Mouse (Mus musculus) bone marrow, adult 2 months (tissue): ENCODE data around the gene Plk2.
"Not testable (repeated sequence)": the region's sequence is repeated elsewhere in the genome, so short reads cannot be mapped to it uniquely, and the experiment has no call there.

ENCODE experiments used
- CTCF ChIP-seq: fragments of 200-500 bp; IDR thresholded peaks from 2 replicates; pipeline ENCODE4 v1.5.1; 2011; ENCODE audit warnings: low read length, control low read depth; ENCODE audit not compliant: control insufficient read depth, insufficient read depth
- POLR2A ChIP-seq: fragments of 200-500 bp; IDR thresholded peaks from 2 replicates; pipeline ENCODE4 v1.6.1; 2011; ENCODE audit warnings: low read depth, mild to moderate bottlenecking, control low read depth, low read length, borderline replicate concordance; ENCODE audit not compliant: control insufficient read depth

DNA sequence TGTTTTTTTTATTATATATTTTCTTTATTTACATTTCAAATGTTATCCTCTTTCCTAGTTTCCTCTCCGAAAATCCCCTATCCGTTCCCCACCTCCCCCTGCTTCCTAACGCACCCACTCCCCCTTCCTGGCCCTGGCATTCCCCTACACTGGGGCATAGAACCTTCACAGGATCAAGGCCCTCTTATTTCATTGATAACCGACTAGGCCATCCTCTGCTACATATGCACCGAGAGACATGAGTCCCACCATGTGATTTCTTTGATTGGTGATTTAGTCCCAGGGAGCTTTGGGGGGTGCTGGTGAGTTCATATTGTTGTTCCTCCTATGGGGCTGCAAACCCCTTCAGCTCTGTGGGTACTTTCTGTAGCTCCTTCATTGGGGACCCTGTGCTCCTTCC is 9.8 kb downstream of the Plk2 start:
- TF ChIP-seq POLR2A, CTCF: not testable (repeated sequence)
